Mouse (Mus musculus): ENCODE measurements around the gene Asb4. TPM values are rescaled to one million over a fixed set of nuclear protein-coding genes. Genes with fewer than 3 reads are reported as not detected.

Asb4 gene
- polyA plus RNA-seq, 1 experiment from 2014 or later, result 17.6 TPM

GRCm38 (mm10) chr6:5396797-5397196, 13.6 kb downstream of the Asb4 start:
- 65% methylated on average over 3 of the region's 3 CpGs for WGBS
- H3K36me3 ChIP-seq, result no peaks in the 10 kb centered on the region
- H3K27ac ChIP-seq, result no peak overlapping the region
- 0 out of 2 replicates have a peak, but pooled peaks cover 7% of the 10 kb centered on the region for H3K4me1 ChIP-seq (replicated peaks)
- H3K27me3 ChIP-seq, result peaks cover 33% of the 10 kb centered on the region
- no peaks in the 10 kb centered on the region for H3K9me3 ChIP-seq
- H3K9ac ChIP-seq (replicated peaks), result no peak overlapping the region
- ATAC-seq, result no peak
- H3K4me3 ChIP-seq (replicated peaks), result no peak overlapping the region
- H3K4me2 ChIP-seq (replicated peaks), result no peak overlapping the region

DNA sequence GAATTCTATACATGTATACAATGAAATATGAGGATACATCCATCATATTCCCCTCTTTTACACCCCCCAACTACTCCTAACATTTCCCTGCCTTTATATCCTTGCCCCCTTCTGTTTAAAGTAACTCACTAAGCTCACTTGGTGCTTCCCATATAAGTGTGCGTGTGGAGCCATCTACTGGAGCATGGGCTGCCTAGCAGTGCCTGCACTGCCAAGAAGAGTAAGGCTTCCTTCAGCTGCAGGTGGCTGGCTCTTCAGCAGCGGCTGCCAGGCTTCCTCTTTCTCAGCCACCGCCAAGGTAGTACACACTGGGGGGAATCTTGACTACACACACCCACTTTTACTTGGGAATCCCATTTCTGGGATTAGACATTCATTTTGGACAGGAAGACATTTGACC, 18.2 kb downstream of the Asb4 start:
- no peak overlapping the region for H3K4me2 ChIP-seq (replicated peaks)
- ATAC-seq, result peak; percentile 83
- no peaks in the 10 kb centered on the region for H3K9me3 ChIP-seq
- no peak overlapping the region for H3K27ac ChIP-seq
- H3K27me3 ChIP-seq, result 0 out of 2 replicates have a peak, but pooled peaks cover 6% of the 10 kb centered on the region
- H3K4me3 ChIP-seq (replicated peaks), result no peak overlapping the region
- no peak overlapping the region for H3K9ac ChIP-seq (replicated peaks)
- 1% methylated on average over 3 of the region's 3 CpGs for WGBS
- H3K4me1 ChIP-seq (replicated peaks), result peaks cover 27% of the 10 kb centered on the region
- H3K36me3 ChIP-seq, result no peaks in the 10 kb centered on the region

GRCm38 (mm10) chr6:5403095-5403815, 20.1 kb downstream of the Asb4 start:
- H3K9me3 ChIP-seq, result no peaks in the 10 kb centered on the region
- H3K9ac ChIP-seq (replicated peaks), result peak overlapping the region; percentile 48; the same call in 1 of the 2 replicates
- H3K27me3 ChIP-seq, result peaks cover 11% of the 10 kb centered on the region; the same call in 1 of the 2 replicates
- peak overlapping the region; percentile 78 for H3K27ac ChIP-seq
- peak overlapping the region; percentile 51 for H3K4me2 ChIP-seq (replicated peaks)
- ATAC-seq, result peak; percentile 67
- peaks cover 36% of the 10 kb centered on the region for H3K4me1 ChIP-seq (replicated peaks)
- no peaks in the 10 kb centered on the region for H3K36me3 ChIP-seq
- 5% methylated on average over 18 of the region's 18 CpGs for WGBS
- peak overlapping the region; percentile 28 for H3K4me3 ChIP-seq (replicated peaks)

- Histone ChIP-seq H3K4me3 (replicated peaks) (no peak overlapping the region), H3K27me3 (peaks cover 10% of the 10 kb centered on the region; the same call in 1 of the 2 replicates), H3K9ac (replicated peaks) (no peak overlapping the region), H3K27ac (peak overlapping the region; percentile 78), H3K9me3 (no peaks in the 10 kb centered on the region), H3K4me2 (replicated peaks) (peak overlapping the region; percentile 51; the same call in 1 of the 2 replicates), H3K4me1 (replicated peaks) (peaks cover 43% of the 10 kb centered on the region), H3K36me3 (no peaks in the 10 kb centered on the region)
- ATAC-seq, result 0 out of 2 replicates have a peak, but pooled peaks have one; percentile 18
- WGBS, result 39% methylated on average over 6 of the region's 6 CpGs
Observed at GRCm38 (mm10) chr6:5404016-5404415, 20.8 kb downstream of the Asb4 start.

GRCm38 (mm10) chr6:5408451-5409177, 25.4 kb downstream of the Asb4 start:
- WGBS, result 11% methylated on average over 8 of the region's 8 CpGs
- ATAC-seq, result peak; percentile 96
- H3K9ac ChIP-seq (replicated peaks), result no peak overlapping the region

DNA sequence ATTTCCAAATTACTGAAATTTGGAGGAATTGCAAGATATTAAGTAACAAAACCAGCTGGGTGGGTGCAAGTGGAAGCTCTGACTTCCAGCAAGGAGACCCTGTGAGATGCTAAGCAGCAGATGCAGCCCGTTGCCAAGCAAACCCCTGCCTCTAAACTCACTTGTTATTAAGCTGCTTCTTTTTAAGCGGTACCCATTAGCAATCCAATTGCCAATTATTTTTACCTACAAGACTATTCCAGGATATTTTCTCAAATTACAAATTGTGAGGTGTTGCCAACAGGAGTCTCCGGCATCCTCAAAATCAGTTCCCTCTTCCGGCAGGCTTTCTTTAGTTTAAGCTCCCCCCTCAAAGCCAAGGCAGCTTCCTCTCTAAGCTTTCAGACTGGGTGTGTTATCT, 26.5 kb downstream of the Asb4 start:
- Histone ChIP-seq H3K9ac (replicated peaks) (no peak overlapping the region), H3K4me1 (replicated peaks) (peaks cover 51% of the 10 kb centered on the region), H3K36me3 (no peaks in the 10 kb centered on the region), H3K27me3 (peaks cover 22% of the 10 kb centered on the region), H3K9me3 (no peaks in the 10 kb centered on the region), H3K4me2 (replicated peaks) (no peak overlapping the region), H3K4me3 (replicated peaks) (no peak overlapping the region), H3K27ac (no peak overlapping the region)
- 55% methylated on average over 4 of the region's 4 CpGs for WGBS
- no peak for ATAC-seq

More at GRCm38 (mm10) chr6:5408451-5409177, 25.4 kb downstream of the Asb4 start:
- Histone ChIP-seq H3K27ac (peak overlapping the region; percentile 74), H3K9me3 (no peaks in the 10 kb centered on the region), H3K27me3 (peaks cover 22% of the 10 kb centered on the region), H3K4me2 (replicated peaks) (no peak overlapping the region; the same call in 1 of the 2 replicates), H3K4me1 (replicated peaks) (peaks cover 61% of the 10 kb centered on the region), H3K4me3 (replicated peaks) (no peak overlapping the region), H3K36me3 (no peaks in the 10 kb centered on the region)

GRCm38 (mm10) chr6:5410697-5411391, 27.7 kb downstream of the Asb4 start:
- WGBS, result 59% methylated on average over 6 of the region's 6 CpGs
- Histone ChIP-seq H3K4me1 (replicated peaks) (peaks cover 48% of the 10 kb centered on the region), H3K4me2 (replicated peaks) (no peak overlapping the region), H3K27me3 (peaks cover 22% of the 10 kb centered on the region), H3K36me3 (no peaks in the 10 kb centered on the region), H3K27ac (no peak overlapping the region), H3K9ac (replicated peaks) (no peak overlapping the region), H3K4me3 (replicated peaks) (no peak overlapping the region), H3K9me3 (no peaks in the 10 kb centered on the region)
- peak; percentile 55; the same call in 1 of the 2 replicates for ATAC-seq

DNA sequence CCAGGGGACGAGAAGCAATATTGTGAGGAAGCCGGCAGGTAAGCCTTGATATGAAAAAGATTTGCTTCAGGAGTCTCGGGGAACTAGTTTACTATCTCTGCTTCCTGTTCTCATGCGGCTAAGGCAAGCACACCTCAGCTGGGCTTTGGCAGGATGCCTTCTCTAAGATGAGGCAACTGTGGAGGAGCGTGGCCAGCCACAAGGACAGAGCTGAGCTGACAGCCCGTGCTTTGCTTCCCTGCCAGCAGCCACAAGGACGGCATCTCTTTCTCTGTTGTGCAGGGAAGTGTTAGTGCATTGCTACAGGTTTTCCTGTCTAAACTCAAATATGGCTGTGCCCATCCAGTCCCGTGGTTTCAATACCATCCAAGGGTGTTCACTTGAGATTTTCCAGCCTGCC, 30.1 kb downstream of the Asb4 start:
- Histone ChIP-seq H3K4me2 (replicated peaks) (no peak overlapping the region), H3K9me3 (no peaks in the 10 kb centered on the region), H3K36me3 (no peaks in the 10 kb centered on the region), H3K27ac (no peak overlapping the region), H3K9ac (replicated peaks) (no peak overlapping the region), H3K4me1 (replicated peaks) (peaks cover 34% of the 10 kb centered on the region), H3K4me3 (replicated peaks) (no peak overlapping the region), H3K27me3 (peaks cover 12% of the 10 kb centered on the region; the same call in 1 of the 2 replicates)
- WGBS, result 57% methylated on average over 8 of the region's 8 CpGs
- ATAC-seq, result no peak

GRCm38 (mm10) chr6:5421442-5421841, 38.3 kb downstream of the Asb4 start:
- no peak overlapping the region for H3K27ac ChIP-seq
- 89% methylated on average over 2 of the region's 2 CpGs for WGBS
- H3K27me3 ChIP-seq, result no peaks in the 10 kb centered on the region
- H3K4me3 ChIP-seq (replicated peaks), result no peak overlapping the region
- no peak overlapping the region for H3K4me2 ChIP-seq (replicated peaks)
- H3K36me3 ChIP-seq, result no peaks in the 10 kb centered on the region
- H3K4me1 ChIP-seq (replicated peaks), result no peaks in the 10 kb centered on the region
- H3K9me3 ChIP-seq, result no peaks in the 10 kb centered on the region
- no peak overlapping the region for H3K9ac ChIP-seq (replicated peaks)
- ATAC-seq, result no peak

DNA sequence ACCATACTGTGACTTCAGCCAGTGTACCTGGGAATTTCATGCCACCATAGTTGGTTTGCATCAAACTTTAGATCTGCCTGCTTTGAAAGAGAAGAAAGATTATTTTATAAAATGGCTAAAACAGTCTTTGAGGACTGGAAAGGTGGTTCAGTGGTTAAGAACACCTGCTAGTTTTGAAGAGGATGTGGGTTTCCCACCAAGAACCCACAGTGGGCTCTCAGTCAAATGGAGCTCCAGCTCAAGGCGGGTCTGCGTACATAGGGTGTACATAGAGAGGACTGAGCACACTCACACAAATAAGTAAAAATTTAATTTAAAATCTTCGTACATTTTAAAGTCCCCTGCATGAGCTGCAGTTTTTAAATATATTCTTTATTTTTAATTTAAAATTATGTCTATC, 39.2 kb downstream of the Asb4 start:
- Histone ChIP-seq H3K27ac (no peak overlapping the region), H3K27me3 (no peaks in the 10 kb centered on the region), H3K36me3 (no peaks in the 10 kb centered on the region), H3K4me3 (replicated peaks) (no peak overlapping the region), H3K9me3 (no peaks in the 10 kb centered on the region), H3K9ac (replicated peaks) (no peak overlapping the region), H3K4me1 (replicated peaks) (no peaks in the 10 kb centered on the region), H3K4me2 (replicated peaks) (no peak overlapping the region)
- 95% methylated on average over 3 of the region's 3 CpGs for WGBS
- no peak for ATAC-seq

DNA sequence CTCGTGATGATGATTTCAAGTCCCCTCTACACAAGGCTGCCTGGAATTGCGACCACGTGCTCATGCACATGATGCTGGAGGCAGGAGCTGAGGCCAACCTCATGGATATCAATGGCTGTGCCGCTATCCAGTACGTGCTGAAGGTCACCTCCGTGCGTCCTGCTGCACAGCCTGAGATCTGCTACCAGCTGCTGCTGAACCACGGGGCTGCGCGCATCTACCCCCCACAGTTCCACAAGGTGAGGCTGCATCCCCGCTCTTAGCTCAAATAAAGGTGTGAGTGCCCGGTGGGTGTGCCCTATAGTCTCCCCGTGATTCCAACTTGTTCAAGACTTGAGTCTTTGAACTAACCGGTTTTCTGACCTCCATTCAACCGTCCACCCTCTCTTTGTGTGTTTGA, 40.4 kb downstream of the Asb4 start:
- Histone ChIP-seq H3K4me3 (replicated peaks) (no peak overlapping the region), H3K27me3 (no peaks in the 10 kb centered on the region), H3K4me1 (replicated peaks) (no peaks in the 10 kb centered on the region), H3K27ac (no peak overlapping the region), H3K36me3 (no peaks in the 10 kb centered on the region), H3K9ac (replicated peaks) (no peak overlapping the region), H3K9me3 (no peaks in the 10 kb centered on the region), H3K4me2 (replicated peaks) (no peak overlapping the region)
- WGBS, result 88% methylated on average over 15 of the region's 15 CpGs
- ATAC-seq, result 0 out of 2 replicates have a peak, but pooled peaks have one; percentile 11

- H3K4me2 ChIP-seq (replicated peaks), result no peak overlapping the region
- H3K9ac ChIP-seq (replicated peaks), result no peak overlapping the region
- H3K27me3 ChIP-seq, result no peaks in the 10 kb centered on the region
- H3K9me3 ChIP-seq, result no peaks in the 10 kb centered on the region
- 91% methylated on average over 2 of the region's 2 CpGs for WGBS
- H3K4me3 ChIP-seq (replicated peaks), result no peak overlapping the region
- ATAC-seq, result no peak
- H3K27ac ChIP-seq, result no peak overlapping the region
- H3K36me3 ChIP-seq, result no peaks in the 10 kb centered on the region
- H3K4me1 ChIP-seq (replicated peaks), result no peaks in the 10 kb centered on the region
Observed at GRCm38 (mm10) chr6:5427033-5427432, 43.8 kb downstream of the Asb4 start.
